Mouse (Mus musculus): ENCODE results near the gene Zbtb18.

GRCm38 (mm10) chr1:177411359-177412358 is 30.5 kb upstream of the Zbtb18 start:
- TF ChIP-seq CTCF (IDR thresholded peaks at IDR 0.05; ENCODE audit: extremely low read depth, insufficient read length, insufficient replicate concordance, low read depth, low read length) (no peak), POLR2A (IDR thresholded peaks at IDR 0.05; ENCODE audit: low read depth, low read length) (no peak)

Data from small intestine, adult 2 months (tissue).